Mouse (Mus musculus) heart, embryonic 10.5 days (tissue): ENCODE measurements at regions not wholly inside any gene's neighbourhood (a gene's known extent, or its start where the extent isn't known, plus 50 kb on each side); places are given as distances from the start of the nearest gene placed in this dataset.

Experiments
- DNase-seq: peaks from one replicate; pipeline ENCODE4 v3.0.0-alpha.2; 2017; ENCODE audit warnings: low spot score
- H3K27ac ChIP-seq: fragments of 300-500 bp; sonication (generic); 2 replicates; pipeline ENCODE4 v1.5.1; 2016; ENCODE audit warnings: mild to moderate bottlenecking
- H3K27me3 ChIP-seq: fragments of 300-500 bp; sonication (generic); 2 replicates; pipeline ENCODE4 v1.6.1; 2016; ENCODE audit warnings: mild to moderate bottlenecking; ENCODE audit not compliant: poor library complexity, insufficient read depth, severe bottlenecking
- H3K36me3 ChIP-seq: fragments of 300-500 bp; sonication (generic); 2 replicates; pipeline ENCODE4 v1.6.1; 2016; ENCODE audit warnings: mild to moderate bottlenecking, moderate library complexity
- H3K4me1 ChIP-seq: fragments of 300-500 bp; sonication (generic); 2 replicates; pipeline ENCODE4 v1.6.1; 2016; ENCODE audit warnings: mild to moderate bottlenecking
- H3K4me3 ChIP-seq: fragments of 300-500 bp; sonication (generic); 2 replicates; pipeline ENCODE4 v1.5.1; 2016; ENCODE audit warnings: mild to moderate bottlenecking, moderate library complexity
- H3K9me3 ChIP-seq: fragments of 300-500 bp; sonication (generic); 2 replicates; pipeline ENCODE4 v1.6.1; 2016; ENCODE audit warnings: mild to moderate bottlenecking, moderate library complexity
- WGBS: fragments of 180-500 bp; shearing (Covaris S2); methylation state at CpG from one replicate; pipeline ENCODE4 v1.1.7; 2016; 5-methylcytosine and 5-hydroxymethylcytosine counted together

DNA sequence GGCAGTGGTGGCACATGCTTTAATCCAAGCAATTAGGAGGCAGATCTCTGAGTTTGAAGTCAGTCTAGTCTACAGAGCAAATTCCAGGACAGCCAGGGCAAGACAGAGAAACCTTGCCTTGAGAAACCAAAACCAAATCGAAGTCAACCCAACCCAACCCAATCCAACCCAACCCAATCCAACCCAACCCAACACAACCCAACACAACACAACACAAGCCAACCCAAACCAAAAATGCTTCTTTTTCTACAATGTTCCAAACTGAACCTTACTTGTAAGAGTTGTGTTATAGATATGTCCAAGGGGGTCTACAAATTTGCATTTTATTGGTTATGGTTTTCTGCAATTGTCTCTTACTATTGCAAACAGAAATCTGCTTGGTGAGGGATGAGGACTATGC, 52.8 kb upstream of the Chodl start:
- no peaks in the 10 kb centered on the region for H3K36me3 ChIP-seq
- H3K27ac ChIP-seq: no peak overlapping the region
- WGBS: 59% methylated on average over 1 of the region's 1 CpGs
- H3K27me3 ChIP-seq: no peaks in the 10 kb centered on the region
- no peak overlapping the region for H3K4me3 ChIP-seq
- no peaks in the 10 kb centered on the region for H3K9me3 ChIP-seq
- no peaks in the 10 kb centered on the region for H3K4me1 ChIP-seq
- DNase-seq: peak; percentile 70

DNA sequence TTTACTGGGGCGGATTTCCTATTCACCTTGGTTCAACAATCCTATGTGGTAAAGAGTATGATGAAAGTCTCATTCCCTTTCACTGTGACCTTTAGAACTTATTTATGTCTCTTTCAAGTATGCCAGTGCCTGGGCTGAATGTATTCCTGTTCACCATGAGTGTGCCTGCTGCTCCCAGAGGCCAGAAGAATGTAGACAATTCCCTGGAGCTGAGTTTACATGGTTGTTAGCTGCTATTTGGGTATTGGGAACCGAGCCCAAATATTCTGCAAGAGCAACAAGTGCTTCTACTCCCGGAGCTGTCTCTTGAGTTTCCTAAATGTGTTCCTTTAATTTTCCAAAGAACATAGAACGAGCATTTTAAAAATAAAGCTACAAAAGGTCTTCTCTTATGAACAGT, 71.7 kb upstream of the Chodl start:
- DNase-seq: no peak
- no peaks in the 10 kb centered on the region for H3K36me3 ChIP-seq
- 78% methylated on average over 4 of the region's 4 CpGs for WGBS
- H3K4me3 ChIP-seq: no peak overlapping the region
- H3K9me3 ChIP-seq: no peaks in the 10 kb centered on the region
- H3K4me1 ChIP-seq: no peaks in the 10 kb centered on the region
- H3K27ac ChIP-seq: no peak overlapping the region
- no peaks in the 10 kb centered on the region for H3K27me3 ChIP-seq

DNA sequence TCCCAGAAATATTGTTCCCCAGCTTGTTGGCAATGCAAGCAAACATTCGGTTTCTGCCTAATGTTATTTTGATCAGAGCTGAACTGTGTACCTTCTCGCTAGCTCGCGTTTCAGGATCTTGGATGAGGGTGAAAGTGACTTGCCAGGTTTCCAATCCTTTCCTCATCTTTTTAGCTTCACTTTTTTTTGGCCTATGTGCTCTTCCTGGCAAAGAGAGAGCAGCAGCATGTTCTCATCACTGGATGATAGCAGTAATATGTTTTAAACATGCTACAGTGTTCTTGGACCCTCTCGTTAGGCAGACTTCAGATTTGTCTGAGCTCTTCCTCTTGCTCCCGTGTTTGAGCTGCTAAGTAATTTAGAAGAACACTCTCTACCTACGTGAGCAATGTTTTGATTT, 99.8 kb upstream of the Chodl start:
- Histone ChIP-seq H3K9me3 (no peaks in the 10 kb centered on the region), H3K27me3 (no peaks in the 10 kb centered on the region), H3K4me1 (no peaks in the 10 kb centered on the region), H3K27ac (no peak overlapping the region), H3K4me3 (no peak overlapping the region), H3K36me3 (no peaks in the 10 kb centered on the region)
- no peak for DNase-seq
- 79% methylated on average over 7 of the region's 7 CpGs for WGBS

DNA sequence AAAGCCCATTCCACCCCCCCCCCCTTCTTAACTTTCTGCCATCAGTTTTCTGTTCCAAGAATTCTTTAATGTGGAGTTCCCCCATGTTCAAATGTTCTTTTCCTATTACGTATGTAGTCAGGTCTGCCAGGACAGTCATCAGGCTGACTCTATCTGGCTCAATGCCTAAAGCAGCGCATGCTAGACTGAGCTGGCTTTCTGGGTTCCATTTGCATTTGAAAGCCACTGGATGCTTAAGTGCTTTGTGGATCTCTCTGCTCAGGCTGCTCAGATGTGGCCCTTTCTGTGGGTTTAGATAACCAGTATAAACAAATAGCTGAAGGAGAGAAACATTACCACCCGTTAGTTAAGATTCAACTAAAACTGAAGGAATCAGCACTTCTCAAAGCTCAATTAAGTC, 103.0 kb upstream of the Chodl start:
- Histone ChIP-seq H3K27ac (no peak overlapping the region), H3K27me3 (no peaks in the 10 kb centered on the region), H3K4me3 (no peak overlapping the region), H3K36me3 (no peaks in the 10 kb centered on the region), H3K4me1 (no peaks in the 10 kb centered on the region), H3K9me3 (no peaks in the 10 kb centered on the region)
- 33% methylated on average over 3 of the region's 3 CpGs for WGBS
- DNase-seq: no peak

DNA sequence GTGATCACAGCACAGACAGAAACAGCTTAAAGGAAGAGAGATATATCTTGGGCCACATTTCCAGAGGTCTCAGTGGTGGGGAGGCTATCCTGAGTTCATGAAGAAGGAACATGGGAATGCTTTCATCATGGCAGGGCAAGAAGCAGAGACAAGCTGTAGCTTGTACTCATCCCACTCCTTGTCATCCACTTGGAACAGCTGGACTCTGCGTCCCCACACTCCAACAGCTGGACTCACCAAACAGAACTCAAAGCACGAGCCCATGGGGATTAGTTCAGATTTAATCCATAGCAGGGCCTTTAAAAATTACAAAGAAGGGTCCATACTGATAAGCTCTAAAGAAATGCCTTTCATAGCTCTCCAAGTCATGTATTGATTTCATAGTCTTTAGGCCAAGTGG, 140.7 kb upstream of the Chodl start:
- Histone ChIP-seq H3K4me1 (no peaks in the 10 kb centered on the region), H3K27ac (no peak overlapping the region), H3K4me3 (no peak overlapping the region), H3K27me3 (no peaks in the 10 kb centered on the region), H3K36me3 (no peaks in the 10 kb centered on the region), H3K9me3 (no peaks in the 10 kb centered on the region)
- no peak for DNase-seq
- WGBS: 73% methylated on average over 2 of the region's 2 CpGs

DNA sequence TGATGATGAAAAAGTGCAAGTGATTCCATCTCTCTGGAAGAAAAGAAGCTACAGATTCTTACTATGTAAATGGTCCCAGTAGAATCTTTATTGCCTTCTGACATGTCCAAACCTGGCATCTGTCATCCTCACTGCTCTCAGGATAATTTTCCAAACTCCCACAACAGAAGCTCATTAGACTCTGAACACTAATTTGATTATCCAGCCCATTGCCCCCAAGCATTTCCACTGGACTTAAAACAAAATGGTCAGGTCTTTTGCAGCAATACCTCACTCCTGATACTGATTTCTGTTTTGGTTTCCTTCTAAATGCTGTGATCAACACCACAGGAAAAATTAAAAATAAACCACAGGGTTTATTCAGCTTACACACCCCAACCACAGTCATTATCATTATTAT, 171.5 kb upstream of the Chodl start:
- H3K9me3 ChIP-seq: no peaks in the 10 kb centered on the region
- no peak overlapping the region for H3K4me3 ChIP-seq
- no peaks in the 10 kb centered on the region for H3K4me1 ChIP-seq
- no peaks in the 10 kb centered on the region for H3K36me3 ChIP-seq
- H3K27me3 ChIP-seq: no peaks in the 10 kb centered on the region
- no peak overlapping the region for H3K27ac ChIP-seq
- DNase-seq: no peak

DNA sequence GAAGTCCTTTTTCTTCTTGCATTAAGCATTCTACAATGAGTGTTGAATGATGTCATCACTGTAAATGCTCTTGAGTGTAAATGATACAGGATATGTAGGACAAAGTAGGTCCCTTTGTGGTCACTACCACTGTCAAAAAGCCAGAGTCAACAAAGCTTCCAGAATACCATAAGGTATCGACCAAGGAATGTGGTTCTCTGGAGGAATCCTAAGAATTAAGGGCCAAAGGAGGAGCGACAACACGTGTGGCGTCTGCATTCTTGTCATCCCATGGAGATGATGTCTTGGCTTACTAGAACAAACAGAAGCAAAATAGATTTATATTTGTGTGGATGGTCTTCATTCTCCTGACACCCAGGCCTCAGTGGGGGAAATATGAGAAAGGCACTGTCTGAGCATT, 161.4 kb upstream of the D16Ertd472e start:
- 50% methylated on average over 4 of the region's 4 CpGs for WGBS
- DNase-seq: no peak
- H3K27ac ChIP-seq: no peak overlapping the region

DNA sequence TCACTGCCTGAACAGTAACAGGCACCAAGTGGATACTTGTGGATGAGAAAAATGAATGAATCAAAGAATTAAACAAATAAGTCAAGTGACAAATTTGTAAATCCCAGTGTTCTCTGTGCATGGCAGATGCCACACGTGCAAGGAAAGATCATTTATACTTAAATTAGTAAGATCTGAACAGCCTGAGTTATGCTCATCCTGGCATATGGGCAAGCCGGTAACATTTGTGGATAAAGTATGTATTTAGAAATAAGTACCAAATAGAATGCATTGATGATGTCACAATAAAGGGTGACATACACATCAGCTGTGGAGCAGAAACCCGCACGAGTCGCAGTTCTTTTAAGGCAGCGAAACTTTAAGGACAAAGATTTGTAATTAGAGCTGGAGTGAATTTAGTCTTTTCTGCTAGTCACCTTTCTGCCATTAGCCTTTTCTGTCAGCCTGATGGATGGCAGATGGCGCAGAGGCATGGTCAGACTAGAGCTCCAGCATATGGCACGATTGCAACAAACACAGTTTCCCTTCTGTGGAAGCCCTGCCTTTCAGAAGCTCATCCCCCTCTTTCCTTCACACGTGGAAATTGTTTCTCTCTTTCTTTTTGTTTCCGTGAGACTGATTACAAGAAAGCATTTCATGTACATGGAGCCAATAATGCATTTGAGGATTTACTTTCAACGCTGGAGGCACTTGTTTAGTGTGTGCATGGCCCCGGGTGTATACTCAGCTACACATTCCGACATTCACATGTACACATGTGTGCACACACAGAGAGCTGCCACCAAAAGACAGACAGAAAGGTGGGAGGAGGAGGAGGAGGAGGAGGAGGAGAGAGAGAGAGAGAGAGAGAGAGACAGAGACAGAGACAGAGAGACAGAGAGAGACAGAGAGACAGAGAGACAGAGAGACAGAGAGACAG, 154.3 kb upstream of the D16Ertd472e start:
- Histone ChIP-seq H3K27me3 (no peaks in the 10 kb centered on the region), H3K36me3 (no peaks in the 10 kb centered on the region), H3K4me3 (no peak overlapping the region), H3K9me3 (no peaks in the 10 kb centered on the region), H3K4me1 (no peaks in the 10 kb centered on the region), H3K27ac (no peak overlapping the region)
- DNase-seq: no peak
- WGBS: 80% methylated on average over 13 of the region's 13 CpGs

More for the DNA sequence above, 161.4 kb upstream of the D16Ertd472e start:
- Histone ChIP-seq H3K4me3 (no peak overlapping the region), H3K9me3 (no peaks in the 10 kb centered on the region), H3K27me3 (no peaks in the 10 kb centered on the region), H3K36me3 (no peaks in the 10 kb centered on the region), H3K4me1 (no peaks in the 10 kb centered on the region; the same call in 1 of the 2 replicates)

DNA sequence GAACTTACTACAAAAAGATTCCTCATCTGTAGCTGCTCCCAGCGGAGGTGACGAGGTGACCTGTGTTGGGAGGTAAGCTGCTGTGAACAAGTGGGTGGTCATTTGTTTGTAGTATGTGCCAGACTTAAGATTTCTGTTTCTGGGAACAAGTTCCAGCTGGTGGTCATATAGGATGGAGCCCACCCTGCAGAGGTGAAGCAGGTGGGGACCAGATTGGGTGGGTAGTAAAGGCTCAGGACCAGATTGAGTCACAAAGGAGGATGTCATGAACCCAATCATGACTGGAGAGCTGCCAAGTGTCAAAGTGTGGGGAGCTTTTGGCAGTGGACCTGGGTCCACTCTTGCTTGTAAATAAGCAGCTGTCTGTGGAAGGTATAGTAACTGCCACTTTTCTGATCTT, 149.0 kb upstream of the D16Ertd472e start:
- Histone ChIP-seq H3K4me3 (no peak overlapping the region), H3K27me3 (no peaks in the 10 kb centered on the region), H3K27ac (no peak overlapping the region), H3K4me1 (no peaks in the 10 kb centered on the region), H3K9me3 (no peaks in the 10 kb centered on the region), H3K36me3 (no peaks in the 10 kb centered on the region)
- no peak for DNase-seq
- WGBS: 85% methylated on average over 2 of the region's 2 CpGs

DNA sequence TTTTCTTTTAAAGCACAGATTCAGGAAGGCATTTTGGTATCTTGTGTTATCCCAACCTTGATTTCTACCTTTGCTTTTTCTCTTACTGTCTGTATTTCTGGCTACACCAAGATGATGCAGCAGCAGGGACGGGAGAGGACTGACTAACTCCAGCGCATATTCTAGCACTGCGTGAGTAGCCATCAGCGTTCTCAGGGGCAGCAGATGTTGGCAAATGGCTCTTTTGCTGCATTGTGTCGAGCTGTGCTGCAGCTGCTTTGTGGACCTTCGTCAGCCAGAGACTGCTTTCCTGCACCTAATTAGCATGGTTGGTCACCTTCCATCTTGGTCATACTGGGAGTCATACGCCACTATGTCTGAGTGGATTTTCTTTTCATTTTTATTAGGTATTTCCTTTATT, 133.4 kb upstream of the D16Ertd472e start:
- 72% methylated on average over 7 of the region's 7 CpGs for WGBS
- no peaks in the 10 kb centered on the region for H3K4me1 ChIP-seq
- H3K4me3 ChIP-seq: no peak overlapping the region
- H3K9me3 ChIP-seq: no peaks in the 10 kb centered on the region
- DNase-seq: no peak
- no peaks in the 10 kb centered on the region for H3K36me3 ChIP-seq
- H3K27me3 ChIP-seq: no peaks in the 10 kb centered on the region
- no peak overlapping the region for H3K27ac ChIP-seq

DNA sequence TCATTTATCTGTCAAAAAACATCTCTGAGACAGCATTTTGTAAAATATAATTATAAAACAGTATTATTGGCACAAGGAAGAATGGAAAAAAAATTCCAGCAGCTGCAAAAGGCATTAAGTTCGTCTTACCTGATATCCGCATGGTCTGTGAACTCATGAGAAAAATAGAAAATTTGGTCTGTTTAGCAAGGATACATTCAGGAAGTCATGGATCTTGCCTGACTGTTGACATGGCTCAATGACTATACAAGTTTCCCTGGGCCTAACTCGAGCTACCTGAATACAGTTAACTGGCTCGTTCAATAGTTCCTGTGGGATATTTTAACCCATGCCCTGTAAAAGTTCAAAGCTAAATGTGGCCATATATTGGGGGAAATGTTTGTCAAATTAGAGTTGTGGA, 131.1 kb upstream of the D16Ertd472e start:
- WGBS: 81% methylated on average over 4 of the region's 4 CpGs
- DNase-seq: no peak
- Histone ChIP-seq H3K36me3 (no peaks in the 10 kb centered on the region), H3K27ac (no peak overlapping the region), H3K4me1 (no peaks in the 10 kb centered on the region), H3K4me3 (no peak overlapping the region), H3K9me3 (no peaks in the 10 kb centered on the region), H3K27me3 (no peaks in the 10 kb centered on the region)

DNA sequence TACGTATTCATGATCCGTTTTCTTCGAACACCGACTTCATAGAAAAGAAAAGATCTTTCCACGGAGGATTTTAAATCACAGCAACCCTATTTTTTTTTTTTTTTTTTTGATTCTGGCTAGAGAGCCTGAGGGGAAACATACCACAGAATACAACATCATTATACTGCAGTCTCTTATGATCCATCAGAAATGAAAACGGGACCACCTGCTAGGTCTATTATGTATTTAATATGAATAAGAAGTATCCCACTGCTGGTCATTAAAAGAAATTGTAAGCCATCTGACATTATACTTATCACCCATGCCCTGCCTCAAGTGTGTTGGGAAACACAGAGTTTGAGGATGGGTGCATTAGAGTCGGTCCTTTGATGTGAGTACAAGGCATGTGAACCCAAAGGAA, 130.7 kb upstream of the D16Ertd472e start:
- no peak overlapping the region for H3K27ac ChIP-seq
- H3K27me3 ChIP-seq: no peaks in the 10 kb centered on the region
- H3K36me3 ChIP-seq: no peaks in the 10 kb centered on the region
- H3K9me3 ChIP-seq: no peaks in the 10 kb centered on the region
- DNase-seq: no peak
- H3K4me1 ChIP-seq: no peaks in the 10 kb centered on the region
- WGBS: 88% methylated on average over 7 of the region's 7 CpGs
- no peak overlapping the region for H3K4me3 ChIP-seq

DNA sequence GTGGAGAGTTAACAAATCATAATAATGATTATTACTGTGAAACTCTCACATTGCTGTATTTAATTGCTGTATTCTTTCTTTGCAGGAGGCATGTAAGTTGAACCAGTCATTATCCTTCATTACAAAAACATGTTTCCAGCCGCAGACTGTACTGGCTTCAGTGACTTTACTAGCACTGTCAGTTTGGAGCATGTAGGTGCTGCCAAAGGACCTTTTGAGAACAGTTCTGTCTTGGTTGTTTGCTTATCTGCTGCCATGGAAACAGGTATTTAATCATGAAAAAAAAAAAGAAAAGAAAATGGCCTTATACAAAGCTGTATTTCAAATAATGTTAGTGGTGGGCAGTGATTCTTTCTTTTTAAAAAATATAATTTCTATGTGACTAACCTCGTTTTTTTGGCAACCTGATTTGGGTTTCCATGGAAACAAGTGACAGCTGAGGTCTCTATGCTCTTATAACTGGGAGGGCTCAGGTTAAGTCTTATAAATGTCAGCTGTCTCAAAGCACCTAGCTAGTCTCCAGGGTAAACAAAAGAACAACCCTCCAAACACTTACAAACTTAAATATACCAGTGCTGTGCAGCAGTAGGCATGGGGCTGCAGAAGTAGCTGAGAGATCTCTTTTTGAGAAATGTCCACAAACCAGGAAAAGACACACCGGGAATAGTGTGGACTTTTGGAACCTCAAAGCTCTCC, 121.2 kb upstream of the D16Ertd472e start:
- Histone ChIP-seq H3K9me3 (no peaks in the 10 kb centered on the region), H3K36me3 (no peaks in the 10 kb centered on the region), H3K27ac (no peak overlapping the region), H3K27me3 (no peaks in the 10 kb centered on the region), H3K4me3 (no peak overlapping the region), H3K4me1 (no peaks in the 10 kb centered on the region)
- DNase-seq: no peak
- WGBS: 61% methylated on average over 3 of the region's 3 CpGs
